Mouse (Mus musculus) olfactory bulb, adult 2 months (tissue): ENCODE measurements around the gene Acly.

ENCODE experiments used
- CTCF ChIP-seq: fragments of 200-500 bp; IDR thresholded peaks from 2 replicates; pipeline ENCODE4 v1.5.1; 2012; ENCODE audit warnings: low read depth, mild to moderate bottlenecking, low read length, moderate library complexity; ENCODE audit not compliant: insufficient read depth
- POLR2A ChIP-seq: fragments of 200-500 bp; IDR thresholded peaks from 2 replicates; pipeline ENCODE4 v1.6.1; 2012; ENCODE audit warnings: mild to moderate bottlenecking, low read depth, low read length, moderate library complexity; ENCODE audit not compliant: insufficient read depth

DNA sequence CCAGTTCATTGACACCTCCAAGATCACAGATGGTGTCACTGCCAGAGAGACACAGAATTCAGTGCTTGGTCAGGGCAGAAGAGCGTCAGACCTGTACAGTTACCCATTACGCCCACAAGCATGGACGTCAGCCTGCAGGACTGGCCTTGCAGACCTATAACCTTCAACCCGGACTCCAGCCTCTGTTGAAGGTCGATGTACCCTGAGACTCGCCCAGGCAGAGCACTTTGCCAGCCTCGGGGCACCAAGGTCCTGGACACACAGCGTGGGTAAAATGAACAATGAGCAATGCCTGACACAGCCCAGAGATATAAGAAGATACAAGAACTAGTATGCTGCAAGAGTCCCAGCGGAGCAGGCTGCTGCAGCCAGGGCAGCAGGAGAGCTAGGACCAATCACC lies 12.7 kb downstream of the Acly start:
- no peak for TF ChIP-seq POLR2A
- no peak for TF ChIP-seq CTCF
